Mouse (Mus musculus) activated CD4-positive, CD25-positive, alpha-beta regulatory T cell, adult 4 months (primary cell): ENCODE data around the gene Gm21671. TPM values are rescaled to one million over a fixed set of nuclear protein-coding genes. Genes with fewer than 3 reads are reported as not detected.
"Not testable (repeated sequence)": the region's sequence is repeated elsewhere in the genome, so short reads cannot be mapped to it uniquely, and the experiment has no call there.

Experiments used
- ATAC-seq: one replicate; pipeline ENCODE4 v1.8.0; 2017
- polyA plus RNA-seq, 2 experiments: library from polyadenylated mRNA; unstranded; fragments of 100-300 nt; shearing (Covaris generic); gene quantifications; one replicate each; pipeline ENCODE4 v1.2.1; 2017

Gm21671 gene
- not detected for polyA plus RNA-seq

DNA sequence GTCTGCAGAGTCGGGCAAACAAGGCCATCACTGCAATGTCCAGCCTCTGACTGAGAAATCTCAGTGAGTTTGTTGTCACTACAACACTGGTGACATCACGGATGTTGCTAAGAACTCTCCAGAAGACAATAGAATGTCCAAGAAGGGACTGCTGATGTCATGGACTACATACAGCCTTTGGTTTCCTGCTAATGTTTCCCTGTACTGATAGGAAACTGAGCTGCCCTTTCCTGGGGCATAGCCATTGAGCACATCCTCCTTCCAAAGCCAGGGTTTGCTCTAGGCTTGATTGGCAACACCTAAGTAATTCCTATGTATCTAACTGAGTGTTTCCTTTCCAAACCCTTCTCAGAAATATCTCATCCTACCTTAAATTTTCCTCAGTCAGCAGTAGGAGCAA is at the start of gene Gm21671:
Gm21671 (minus strand) TSS at position 101 of the 400 bp plus-strand sequence.
- ATAC-seq, result not testable (repeated sequence)

DNA sequence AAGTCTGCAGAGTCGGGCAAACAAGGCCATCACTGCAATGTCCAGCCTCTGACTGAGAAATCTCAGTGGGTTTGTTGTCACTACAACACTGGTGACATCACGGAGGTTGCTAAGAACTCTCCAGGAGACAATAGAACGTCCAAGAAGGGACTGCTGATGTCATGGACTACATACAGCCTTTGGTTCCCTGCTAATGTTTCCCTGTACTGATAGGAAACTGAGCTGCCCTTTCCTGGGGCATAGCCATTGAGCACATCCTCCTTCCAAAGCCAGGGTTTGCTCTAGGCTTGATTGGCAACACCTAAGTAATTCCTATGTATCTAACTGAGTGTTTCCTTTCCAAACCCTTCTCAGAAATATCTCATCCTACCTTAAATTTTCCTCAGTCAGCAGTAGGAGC is 34.3 kb upstream of the Gm21671 start, which contains the start of gene Gm21698:
Gm21698 (minus strand) TSS at position 101 of the 400 bp plus-strand sequence.
- ATAC-seq, result not testable (repeated sequence)

DNA sequence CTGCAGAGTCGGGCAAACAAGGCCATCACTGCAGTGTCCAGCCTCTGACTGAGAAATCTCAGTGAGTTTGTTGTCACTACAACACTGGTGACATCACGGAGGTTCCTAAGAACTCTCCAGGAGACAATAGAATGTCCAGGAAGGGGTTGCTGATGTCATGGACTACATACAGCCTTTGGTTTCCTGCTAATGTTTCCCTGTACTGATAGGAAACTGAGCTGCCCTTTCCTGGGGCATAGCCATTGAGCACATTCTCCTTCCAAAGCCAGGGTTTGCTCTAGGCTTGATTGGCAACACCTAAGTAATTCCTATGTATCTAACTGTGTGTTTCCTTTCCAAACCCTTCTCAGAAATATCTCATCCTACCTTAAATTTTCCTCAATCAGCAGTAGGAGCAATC is 18.3 kb upstream of the Gm21671 start, which contains the start of gene Gm21680:
Gm21680 (minus strand) TSS at position 101 of the 400 bp plus-strand sequence.
- ATAC-seq, result not testable (repeated sequence)

DNA sequence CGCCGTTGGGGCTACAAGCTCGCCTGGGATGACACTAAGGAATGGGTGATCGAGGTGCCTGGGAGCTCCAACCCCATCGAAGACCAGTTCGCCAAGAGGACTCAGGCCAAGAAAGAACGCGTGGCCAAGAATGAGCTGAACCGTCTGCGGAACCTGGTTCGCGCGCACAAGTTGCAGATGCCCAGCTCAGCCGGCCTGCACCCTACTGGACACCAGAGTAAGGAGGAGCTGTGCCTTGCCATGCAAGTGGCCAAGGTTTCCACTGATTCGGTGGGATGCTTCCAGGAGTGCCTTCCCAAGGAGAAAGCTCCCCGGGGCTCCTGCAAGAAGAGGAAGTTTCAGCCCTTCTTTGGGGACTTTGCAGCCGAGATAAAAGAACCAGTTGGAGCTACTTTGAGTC is 2.8 kb upstream of the Gm21671 start:
- ATAC-seq, result not testable (repeated sequence)

DNA sequence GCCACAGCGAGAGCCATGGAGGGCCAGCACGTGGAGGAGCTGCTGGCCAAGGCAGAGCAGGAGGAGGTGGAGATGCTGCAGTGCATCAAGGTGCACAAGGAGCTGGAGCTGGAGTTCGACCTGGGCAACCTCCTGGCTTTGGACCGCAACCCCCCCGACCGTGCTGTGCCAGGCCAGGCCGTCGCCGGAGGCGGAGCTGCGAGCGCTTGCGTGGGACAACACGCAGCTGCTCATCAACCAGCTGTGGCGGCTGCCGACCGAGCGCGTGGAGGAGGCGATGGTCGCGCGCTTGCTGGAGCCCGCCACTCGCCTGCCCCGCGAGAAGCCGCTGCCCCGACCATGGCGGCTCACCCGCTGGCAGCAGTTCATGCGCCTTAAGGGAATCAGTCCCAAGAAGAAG is 2.4 kb upstream of the Gm21671 start:
- ATAC-seq, result not testable (repeated sequence)

DNA sequence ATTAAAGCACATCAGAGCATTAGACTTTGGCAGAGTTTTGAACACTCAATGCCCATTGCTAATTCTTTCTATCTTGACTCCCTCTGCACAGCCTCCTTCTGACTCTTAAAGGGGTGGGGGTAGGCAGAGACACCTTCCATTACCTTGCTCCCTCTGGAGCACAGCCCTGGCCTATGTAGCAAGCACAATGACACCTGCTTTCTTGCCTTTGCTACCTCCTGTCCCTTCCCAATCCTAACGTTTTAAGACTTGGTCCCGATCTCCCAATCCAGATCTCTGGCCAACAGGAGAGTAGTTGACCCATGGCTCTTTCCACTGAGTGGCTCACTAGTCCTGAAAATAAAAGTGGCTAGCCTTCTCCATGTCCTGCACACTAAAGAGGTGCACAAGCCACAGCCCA is 8.8 kb downstream of the Gm21671 start:
- ATAC-seq, result not testable (repeated sequence)

DNA sequence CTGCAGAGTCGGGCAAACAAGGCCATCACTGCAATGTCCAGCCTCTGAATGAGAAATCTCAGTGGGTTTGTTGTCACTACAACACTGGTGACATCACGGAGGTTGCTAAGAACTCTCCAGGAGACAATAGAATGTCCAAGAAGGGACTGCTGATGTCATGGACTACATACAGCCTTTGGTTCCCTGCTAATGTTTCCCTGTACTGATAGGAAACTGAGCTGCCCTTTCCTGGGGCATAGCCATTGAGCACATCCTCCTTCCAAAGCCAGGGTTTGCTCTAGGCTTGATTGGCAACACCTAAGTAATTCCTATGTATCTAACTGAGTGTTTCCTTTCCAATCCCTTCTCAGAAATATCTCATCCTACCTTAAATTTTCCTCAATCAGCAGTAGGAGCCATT is 11.9 kb downstream of the Gm21671 start, which contains the start of gene Gm21663:
Gm21663 (minus strand) TSS at position 101 of the 400 bp plus-strand sequence.
- not testable (repeated sequence) for ATAC-seq

Other genes starting within 250 kb of the Gm21671 start
- 1 to 10 TPM; 5.6 to 6.1 TPM for gene Xrcc2, start 248.6 kb downstream of the Gm21671 start, polyA plus RNA-seq
- gene Actr3b, start 194.4 kb downstream of the Gm21671 start, polyA plus RNA-seq, result under 1 TPM; 0.28 to 0.48 TPM
- gene Gm21663, start 12.0 kb downstream of the Gm21671 start, polyA plus RNA-seq, result not detected
- gene Gm21680, start 18.2 kb upstream of the Gm21671 start, polyA plus RNA-seq, result not detected
- not detected for gene Gm21698, start 34.2 kb upstream of the Gm21671 start, polyA plus RNA-seq
- gene Gm1979, start 50.4 kb upstream of the Gm21671 start, polyA plus RNA-seq, result not detected
- not detected for gene Gm5862, start 68.5 kb upstream of the Gm21671 start, polyA plus RNA-seq
- gene Speer4a, start 85.1 kb upstream of the Gm21671 start, polyA plus RNA-seq, result not detected
- not detected for gene Gm7347, start 104.2 kb upstream of the Gm21671 start, polyA plus RNA-seq
- gene Gm10471, start 134.9 kb upstream of the Gm21671 start, polyA plus RNA-seq, result not detected
- gene 5031410I06Rik, start 150.9 kb upstream of the Gm21671 start, polyA plus RNA-seq, result not detected
- gene Gm10220, start 167.0 kb upstream of the Gm21671 start, polyA plus RNA-seq, result not detected